Mouse (Mus musculus): ENCODE results near the gene Fanci. TPM values are rescaled to one million over a fixed set of nuclear protein-coding genes. Genes with fewer than 3 reads are reported as not detected.

The Fanci gene
- total RNA-seq, 2 experiments from 2014 or later, result 4.7 to 5.0 TPM

GRCm38 (mm10) chr7:79387140-79387539 is 4.6 kb upstream of the Fanci start:
- no peak for DNase-seq (ENCODE audit: low spot score in 2 of 2)

- DNase-seq (ENCODE audit: low spot score in 2 of 2), result no peak
These were observed 3.7 kb upstream of the Fanci start for GRCm38 (mm10) chr7:79387991-79388390.

GRCm38 (mm10) chr7:79388671-79389206 is 3.0 kb upstream of the Fanci start:
- no peak for DNase-seq (ENCODE audit: low spot score in 2 of 2)

GRCm38 (mm10) chr7:79390141-79390708 is 1.5 kb upstream of the Fanci start:
- DNase-seq (ENCODE audit: low spot score in 2 of 2), result no peak

GRCm38 (mm10) chr7:79391471-79391870 is 258 bp upstream of the Fanci start:
- no peak for DNase-seq (ENCODE audit: low spot score in 2 of 2)

GRCm38 (mm10) chr7:79392860-79393513 is 1.3 kb downstream of the Fanci start:
- no peak for DNase-seq (ENCODE audit: low spot score in 2 of 2)

GRCm38 (mm10) chr7:79393924-79394323 is 2.2 kb downstream of the Fanci start:
- no peak for DNase-seq (ENCODE audit: low spot score in 2 of 2)

GRCm38 (mm10) chr7:79394666-79395065 is 2.9 kb downstream of the Fanci start:
- no peak for DNase-seq (ENCODE audit: low spot score in 2 of 2)

- no peak for DNase-seq (ENCODE audit: low spot score in 2 of 2)
These were observed 3.5 kb downstream of the Fanci start for GRCm38 (mm10) chr7:79395186-79395585.

- DNase-seq (ENCODE audit: low spot score in 2 of 2), result no peak
These were observed 5.8 kb downstream of the Fanci start for GRCm38 (mm10) chr7:79397446-79397963.

GRCm38 (mm10) chr7:79398426-79398825 is 6.7 kb downstream of the Fanci start:
- no peak for DNase-seq (ENCODE audit: low spot score in 2 of 2)

- DNase-seq (ENCODE audit: low spot score in 2 of 2), result no peak
These were observed 7.2 kb downstream of the Fanci start for GRCm38 (mm10) chr7:79398971-79399370.

- no peak for DNase-seq (ENCODE audit: low spot score in 2 of 2)
These were observed 8.6 kb downstream of the Fanci start for GRCm38 (mm10) chr7:79400296-79400695.

- no peak for DNase-seq (ENCODE audit: low spot score in 2 of 2)
These were observed 23.0 kb downstream of the Fanci start for GRCm38 (mm10) chr7:79414449-79415375.

- no peak for DNase-seq (ENCODE audit: low spot score in 2 of 2)
These were observed 28.2 kb downstream of the Fanci start for GRCm38 (mm10) chr7:79419950-79420349.

- DNase-seq (ENCODE audit: low spot score in 2 of 2), result no peak
These were observed 31.1 kb downstream of the Fanci start for GRCm38 (mm10) chr7:79422876-79423275.

GRCm38 (mm10) chr7:79425804-79426203 is 34.1 kb downstream of the Fanci start:
- no peak for DNase-seq (ENCODE audit: low spot score in 2 of 2)

- DNase-seq (ENCODE audit: low spot score in 2 of 2), result no peak
These were observed 36.5 kb downstream of the Fanci start for GRCm38 (mm10) chr7:79428243-79428642.

GRCm38 (mm10) chr7:79440035-79440434 is 48.3 kb downstream of the Fanci start:
- no peak for DNase-seq (ENCODE audit: low spot score in 2 of 2)

- no peak for DNase-seq (ENCODE audit: low spot score in 2 of 2)
These were observed 55.3 kb downstream of the Fanci start for GRCm38 (mm10) chr7:79447048-79447447.

- DNase-seq (ENCODE audit: low spot score in 2 of 2), result no peak
These were observed 55.8 kb downstream of the Fanci start for GRCm38 (mm10) chr7:79447486-79447885.

- DNase-seq (ENCODE audit: low spot score in 2 of 2), result no peak
These were observed 70.0 kb downstream of the Fanci start for GRCm38 (mm10) chr7:79461721-79462120.

Measured in adrenal gland, postnatal 4 days (tissue).